Mouse (Mus musculus): Measurements from ENCODE around the gene Dusp7.

GRCm38 (mm10) chr9:106365333-106365732 lies 3.1 kb upstream of the Dusp7 start:
- TF ChIP-seq USF1 (IDR thresholded peaks at IDR 0.05; ENCODE audit: low read depth) (no peak), CTCF (IDR thresholded peaks at IDR 0.05; ENCODE audit: control insufficient read depth, insufficient read depth, insufficient read length) (no peak), MYOD1 (IDR thresholded peaks at IDR 0.05; ENCODE audit: control insufficient read depth, insufficient read length, low read depth) (no peak), MAX (IDR thresholded peaks at IDR 0.05) (no peak), FOSL1 (IDR thresholded peaks at IDR 0.05; ENCODE audit: insufficient read depth, low read length, poor library complexity, severe bottlenecking) (no peak), MYOG (IDR thresholded peaks at IDR 0.05; ENCODE audit: control insufficient read depth, extremely low read depth, insufficient read length) (no peak), CEBPB (IDR thresholded peaks at IDR 0.05; ENCODE audit: low read depth) (no peak)
